In genomic region chr1:136696077-136696641, GRCm38 (mm10) we compare ENCODE assay signal across 8 mouse cellular contexts.
DNase-seq lines count a peak whose midpoint lies in the region; ATAC-seq and TF ChIP-seq lines count a peak whose summit lies in the region.

No protein-coding gene starts in this region.

- TF ChIP-seq CTCF in intestine, postnatal 0 days (IDR thresholded peaks at IDR 0.05; ENCODE audit: low read depth) = no peak
- no peak for TF ChIP-seq CTCF in lung, embryonic 14.5 days (IDR thresholded peaks at IDR 0.05; ENCODE audit: low read depth)

- 0 out of 2 replicates have a peak, but pooled peaks cover 6% of the 10 kb centered on the region for H3K27me3 ChIP-seq in forebrain, embryonic 12.5 days
- no peaks in the 10 kb centered on the region for H3K27me3 ChIP-seq in intestine, postnatal 0 days (replicated peaks; ENCODE audit: control insufficient read depth, insufficient read depth, low read length)
- no peaks in the 10 kb centered on the region for H3K27me3 ChIP-seq in lung, embryonic 14.5 days (ENCODE audit: insufficient read depth, low read length)

- H3K4me3 ChIP-seq in forebrain, embryonic 12.5 days (replicated peaks) = peak overlapping the region; percentile 23
- no peak overlapping the region for H3K4me3 ChIP-seq in intestine, postnatal 0 days (ENCODE audit: low read depth, low read length)
- H3K4me3 ChIP-seq in lung, embryonic 14.5 days (ENCODE audit: low read depth, low read length) = 0 out of 2 replicates have a peak overlapping the region, but pooled peaks have one; percentile 3

- ATAC-seq in frontal cortex, adult (ENCODE audit: low TSS enrichment) = peak; percentile 18; the same call in 1 of the 2 replicates
- no peak for ATAC-seq in forebrain, embryonic 12.5 days (ENCODE audit: low FRiP score)
- ATAC-seq in intestine, postnatal 0 days = no peak
- ATAC-seq in lung, embryonic 14.5 days (ENCODE audit: insufficient read depth) = 0 out of 2 replicates have a peak, but pooled peaks have one; percentile 47
- ATAC-seq in CD4-positive, CD25-positive, alpha-beta regulatory T cell, adult 4 months = no peak

- H3K9me3 ChIP-seq in forebrain, embryonic 12.5 days = no peaks in the 10 kb centered on the region
- no peaks in the 10 kb centered on the region for H3K9me3 ChIP-seq in intestine, postnatal 0 days (ENCODE audit: control insufficient read depth)
- no peaks in the 10 kb centered on the region for H3K9me3 ChIP-seq in lung, embryonic 14.5 days (ENCODE audit: low read depth, low read length)

- H3K9ac ChIP-seq in forebrain, embryonic 12.5 days = 0 out of 2 replicates have a peak overlapping the region, but pooled peaks have one; percentile 29
- no peak overlapping the region for H3K9ac ChIP-seq in intestine, postnatal 0 days (ENCODE audit: low read depth, low read length)
- no peak overlapping the region; the same call in 1 of the 2 replicates for H3K9ac ChIP-seq in lung, embryonic 14.5 days

- no peak overlapping the region for H3K27ac ChIP-seq in forebrain, embryonic 12.5 days
- no peak overlapping the region for H3K27ac ChIP-seq in intestine, postnatal 0 days (ENCODE audit: low read depth, low read length)
- H3K27ac ChIP-seq in lung, embryonic 14.5 days (ENCODE audit: low read depth) = peak overlapping the region; percentile 19; the same call in 1 of the 2 replicates

- 10% methylated on average over 19 of the region's 19 CpGs for WGBS in forebrain, embryonic 12.5 days
- WGBS in intestine, postnatal 0 days = 30% methylated on average over 19 of the region's 19 CpGs
- 11% methylated on average over 19 of the region's 19 CpGs for WGBS in lung, embryonic 14.5 days

- DNase-seq in frontal cortex, postnatal 10 days (ENCODE audit: low spot score in 2 of 2) = no peak
- DNase-seq in lung, embryonic 14.5 days = peak; percentile 42
- DNase-seq in right cerebral cortex, adult 2 months (ENCODE audit: low spot score in 2 of 2) = no peak
- DNase-seq in B cell, adult 2 months = no peak

- no peaks in the 10 kb centered on the region for H3K36me3 ChIP-seq in forebrain, embryonic 12.5 days (replicated peaks)
- no peaks in the 10 kb centered on the region for H3K36me3 ChIP-seq in intestine, postnatal 0 days (ENCODE audit: control insufficient read depth, insufficient read depth)
- H3K36me3 ChIP-seq in lung, embryonic 14.5 days (ENCODE audit: insufficient read depth) = no peaks in the 10 kb centered on the region

- peak overlapping the region; percentile 53 for H3K4me2 ChIP-seq in forebrain, embryonic 12.5 days
- peak overlapping the region; percentile 32; the same call in 1 of the 2 replicates for H3K4me2 ChIP-seq in intestine, postnatal 0 days (replicated peaks; ENCODE audit: low read depth)
- H3K4me2 ChIP-seq in lung, embryonic 14.5 days = peak overlapping the region; percentile 44

- peaks cover 7% of the 10 kb centered on the region for H3K4me1 ChIP-seq in forebrain, embryonic 12.5 days
- no peaks in the 10 kb centered on the region; the same call in 1 of the 2 replicates for H3K4me1 ChIP-seq in intestine, postnatal 0 days (replicated peaks; ENCODE audit: control insufficient read depth, insufficient read depth, low read length)
- H3K4me1 ChIP-seq in lung, embryonic 14.5 days (ENCODE audit: insufficient read depth) = peaks cover 8% of the 10 kb centered on the region; the same call in 1 of the 2 replicates

Comparison
In these comparisons a context has a peak if more than half of its experiments do, and no peak if none do; other contexts are left out.
1. ATAC-seq: peak in frontal cortex, adult (single experiment) and lung, embryonic 14.5 days (single experiment); none in forebrain, embryonic 12.5 days (single experiment), intestine, postnatal 0 days (single experiment) and CD4-positive, CD25-positive, alpha-beta regulatory T cell, adult 4 months (single experiment).
2. Peak in every context shown above with its lines, with median percentiles within 50 percentile points of each other: H3K4me2 ChIP-seq.